Mouse (Mus musculus): ENCODE measurements around the gene Peli1. TPM values are rescaled to one million over a fixed set of nuclear protein-coding genes. Genes with fewer than 3 reads are reported as not detected.
A peak's percentile ranks its signal among the peaks of the same experiment; 100 is the strongest.

Peli1 gene
- total and polyA plus RNA-seq, 2 experiments from 2014 or later = 38.1 to 46.5 TPM

- WGBS = 85% methylated on average over 17 of the region's 17 CpGs
Observed at GRCm38 (mm10) chr11:21057511-21058414, 33.3 kb upstream of the Peli1 start.

GRCm38 (mm10) chr11:21058415-21058781, 32.7 kb upstream of the Peli1 start:
- H3K9me3 ChIP-seq (ENCODE audit: low read length) = no peaks in the 10 kb centered on the region
- DNase-seq (ENCODE audit: low spot score) = no peak
- H3K4me1 ChIP-seq (ENCODE audit: insufficient read depth, low read length) = no peaks in the 10 kb centered on the region
- WGBS = 88% methylated on average over 5 of the region's 5 CpGs
- H3K36me3 ChIP-seq (ENCODE audit: insufficient read depth, low read length) = no peaks in the 10 kb centered on the region
- H3K27ac ChIP-seq = no peak overlapping the region
- H3K9ac ChIP-seq (replicated peaks; ENCODE audit: low read length) = no peak overlapping the region
- H3K4me2 ChIP-seq (ENCODE audit: low read depth, low read length) = no peak overlapping the region
- no peaks in the 10 kb centered on the region for H3K27me3 ChIP-seq (ENCODE audit: insufficient read depth, low read length)
- no peak overlapping the region for H3K4me3 ChIP-seq (ENCODE audit: low read length)
- TF ChIP-seq CTCF (IDR thresholded peaks at IDR 0.05; ENCODE audit: low read depth) = no peak
- ATAC-seq = no peak

More at GRCm38 (mm10) chr11:21057511-21058414, 33.3 kb upstream of the Peli1 start:
- Histone ChIP-seq H3K36me3 (ENCODE audit: insufficient read depth, low read length) (no peaks in the 10 kb centered on the region), H3K4me2 (ENCODE audit: low read depth, low read length) (no peak overlapping the region), H3K4me1 (ENCODE audit: insufficient read depth, low read length) (no peaks in the 10 kb centered on the region), H3K27me3 (ENCODE audit: insufficient read depth, low read length) (no peaks in the 10 kb centered on the region), H3K27ac (no peak overlapping the region), H3K9me3 (ENCODE audit: low read length) (no peaks in the 10 kb centered on the region), H3K9ac (replicated peaks; ENCODE audit: low read length) (no peak overlapping the region), H3K4me3 (ENCODE audit: low read length) (no peak overlapping the region)
- ATAC-seq (no peak), DNase-seq (ENCODE audit: low spot score) (no peak)
- TF ChIP-seq CTCF (IDR thresholded peaks at IDR 0.05; ENCODE audit: low read depth) = no peak

GRCm38 (mm10) chr11:21060386-21061074, 30.6 kb upstream of the Peli1 start:
- H3K9me3 ChIP-seq (ENCODE audit: low read length) = no peaks in the 10 kb centered on the region
- peak; percentile 43; the same call in 1 of the 2 replicates for ATAC-seq
- H3K27me3 ChIP-seq (ENCODE audit: insufficient read depth, low read length) = no peaks in the 10 kb centered on the region
- H3K4me2 ChIP-seq (ENCODE audit: low read depth, low read length) = no peak overlapping the region
- WGBS = 54% methylated on average over 7 of the region's 7 CpGs
- H3K27ac ChIP-seq = no peak overlapping the region
- no peak overlapping the region for H3K4me3 ChIP-seq (ENCODE audit: low read length)
- DNase-seq (ENCODE audit: low spot score) = peak; percentile 16
- no peak for TF ChIP-seq CTCF (IDR thresholded peaks at IDR 0.05; ENCODE audit: low read depth)
- no peaks in the 10 kb centered on the region for H3K4me1 ChIP-seq (ENCODE audit: insufficient read depth, low read length)
- H3K36me3 ChIP-seq (ENCODE audit: insufficient read depth, low read length) = no peaks in the 10 kb centered on the region
- no peak overlapping the region for H3K9ac ChIP-seq (replicated peaks; ENCODE audit: low read length)

GRCm38 (mm10) chr11:21061075-21061403, 30.1 kb upstream of the Peli1 start:
- H3K9ac ChIP-seq (replicated peaks; ENCODE audit: low read length) = no peak overlapping the region
- H3K4me1 ChIP-seq (ENCODE audit: insufficient read depth, low read length) = no peaks in the 10 kb centered on the region
- H3K9me3 ChIP-seq (ENCODE audit: low read length) = no peaks in the 10 kb centered on the region
- no peak overlapping the region for H3K27ac ChIP-seq
- no peaks in the 10 kb centered on the region for H3K27me3 ChIP-seq (ENCODE audit: insufficient read depth, low read length)
- H3K4me2 ChIP-seq (ENCODE audit: low read depth, low read length) = no peak overlapping the region
- DNase-seq (ENCODE audit: low spot score) = no peak
- H3K4me3 ChIP-seq (ENCODE audit: low read length) = no peak overlapping the region
- no peak for ATAC-seq
- 67% methylated on average over 8 of the region's 8 CpGs for WGBS
- H3K36me3 ChIP-seq (ENCODE audit: insufficient read depth, low read length) = no peaks in the 10 kb centered on the region
- no peak for TF ChIP-seq CTCF (IDR thresholded peaks at IDR 0.05; ENCODE audit: low read depth)

- no peak for TF ChIP-seq CTCF (IDR thresholded peaks at IDR 0.05; ENCODE audit: low read depth)
- Histone ChIP-seq H3K36me3 (ENCODE audit: insufficient read depth, low read length) (no peaks in the 10 kb centered on the region), H3K4me2 (ENCODE audit: low read depth, low read length) (no peak overlapping the region), H3K27me3 (ENCODE audit: insufficient read depth, low read length) (no peaks in the 10 kb centered on the region), H3K4me1 (ENCODE audit: insufficient read depth, low read length) (no peaks in the 10 kb centered on the region), H3K9ac (replicated peaks; ENCODE audit: low read length) (no peak overlapping the region), H3K9me3 (ENCODE audit: low read length) (no peaks in the 10 kb centered on the region), H3K27ac (no peak overlapping the region), H3K4me3 (ENCODE audit: low read length) (no peak overlapping the region)
- ATAC-seq = no peak
- 75% methylated on average over 8 of the region's 8 CpGs for WGBS
- no peak for DNase-seq (ENCODE audit: low spot score)
Observed at GRCm38 (mm10) chr11:21061431-21061830, 29.7 kb upstream of the Peli1 start.

GRCm38 (mm10) chr11:21062071-21062470, 29.0 kb upstream of the Peli1 start:
- Histone ChIP-seq H3K9me3 (ENCODE audit: low read length) (no peaks in the 10 kb centered on the region), H3K4me3 (ENCODE audit: low read length) (no peak overlapping the region), H3K36me3 (ENCODE audit: insufficient read depth, low read length) (no peaks in the 10 kb centered on the region), H3K27me3 (ENCODE audit: insufficient read depth, low read length) (no peaks in the 10 kb centered on the region), H3K27ac (no peak overlapping the region), H3K9ac (replicated peaks; ENCODE audit: low read length) (no peak overlapping the region), H3K4me2 (ENCODE audit: low read depth, low read length) (no peak overlapping the region), H3K4me1 (ENCODE audit: insufficient read depth, low read length) (no peaks in the 10 kb centered on the region)
- DNase-seq (ENCODE audit: low spot score) = no peak
- ATAC-seq = no peak
- no peak for TF ChIP-seq CTCF (IDR thresholded peaks at IDR 0.05; ENCODE audit: low read depth)
- 91% methylated on average over 2 of the region's 2 CpGs for WGBS

GRCm38 (mm10) chr11:21063271-21063670, 27.8 kb upstream of the Peli1 start:
- Histone ChIP-seq H3K36me3 (ENCODE audit: insufficient read depth, low read length) (no peaks in the 10 kb centered on the region), H3K9me3 (ENCODE audit: low read length) (no peaks in the 10 kb centered on the region), H3K4me3 (ENCODE audit: low read length) (no peak overlapping the region), H3K9ac (replicated peaks; ENCODE audit: low read length) (no peak overlapping the region), H3K4me1 (ENCODE audit: insufficient read depth, low read length) (no peaks in the 10 kb centered on the region), H3K4me2 (ENCODE audit: low read depth, low read length) (no peak overlapping the region), H3K27me3 (ENCODE audit: insufficient read depth, low read length) (no peaks in the 10 kb centered on the region), H3K27ac (no peak overlapping the region)
- no peak for ATAC-seq
- WGBS = 80% methylated on average over 3 of the region's 3 CpGs
- DNase-seq (ENCODE audit: low spot score) = no peak
- TF ChIP-seq CTCF (IDR thresholded peaks at IDR 0.05; ENCODE audit: low read depth) = no peak
